Mouse (Mus musculus) midbrain, embryonic 14.5 days (tissue): ENCODE measurements at regions not wholly inside any gene's neighbourhood (a gene's known extent, or its start where the extent isn't known, plus 50 kb on each side); places are given as distances from the start of the nearest gene placed in this dataset.

ENCODE experiments used
- ATAC-seq: fragments of 200-750 bp; cut with Nextera tagmentation; 2 replicates; pipeline ENCODE4 v1.8.0; 2017; ENCODE audit warnings: moderate number of reproducible peaks, moderate library complexity; ENCODE audit not compliant: low FRiP score, low TSS enrichment
- DNase-seq: peaks from one replicate; pipeline ENCODE4 v3.0.0-alpha.2; 2015
- H3K27ac ChIP-seq: fragments of 300-500 bp; sonication (generic); replicated peaks from 2 replicates; pipeline ENCODE4 v1.5.1; 2014; ENCODE audit warnings: mild to moderate bottlenecking, low read depth, low read length, moderate library complexity
- H3K27me3 ChIP-seq: fragments of 300-500 bp; sonication (generic); 2 replicates; pipeline ENCODE4 v1.6.1; 2014; ENCODE audit warnings: low read length, control low read depth, mixed read lengths; ENCODE audit not compliant: control insufficient read depth, insufficient read depth
- H3K36me3 ChIP-seq: fragments of 300-500 bp; sonication (generic); 2 replicates; pipeline ENCODE4 v1.6.1; 2014; ENCODE audit warnings: low read length, control low read depth; ENCODE audit not compliant: control insufficient read depth, insufficient read depth
- H3K4me1 ChIP-seq: fragments of 300-500 bp; sonication (generic); 2 replicates; pipeline ENCODE4 v1.6.1; 2014; ENCODE audit warnings: mild to moderate bottlenecking, antibody characterized with exemption, low read length, control low read depth; ENCODE audit not compliant: control insufficient read depth, insufficient read depth
- H3K4me2 ChIP-seq: fragments of 300-500 bp; sonication (generic); 2 replicates; pipeline ENCODE4 v1.6.1; 2014; ENCODE audit warnings: mild to moderate bottlenecking, low read length, moderate library complexity
- H3K4me3 ChIP-seq: fragments of 300-500 bp; sonication (generic); replicated peaks from 2 replicates; pipeline ENCODE4 v1.5.1; 2014; ENCODE audit warnings: low read depth, low read length
- H3K9ac ChIP-seq: fragments of 300-500 bp; sonication (generic); replicated peaks from 2 replicates; pipeline ENCODE4 v1.6.1; 2014; ENCODE audit warnings: mild to moderate bottlenecking, low read length, moderate library complexity
- H3K9me3 ChIP-seq: fragments of 300-500 bp; sonication (generic); 2 replicates; pipeline ENCODE4 v1.6.1; 2016; ENCODE audit warnings: low read length, control low read depth, mixed read lengths; ENCODE audit not compliant: control insufficient read depth
- WGBS: fragments of 180-500 bp; shearing (Covaris S2); extraction: QIAGEN DNeasy Blood & Tissue Kit; methylation state at CpG from one replicate; pipeline ENCODE4 v1.1.7; 2014; 5-methylcytosine and 5-hydroxymethylcytosine counted together

- Histone ChIP-seq H3K9me3 (no peaks in the 10 kb centered on the region), H3K4me2 (no peak overlapping the region), H3K9ac (no peak overlapping the region), H3K4me1 (no peaks in the 10 kb centered on the region), H3K4me3 (no peak overlapping the region), H3K27me3 (no peaks in the 10 kb centered on the region), H3K36me3 (no peaks in the 10 kb centered on the region), H3K27ac (no peak overlapping the region)
- ATAC-seq, result no peak
- DNase-seq, result no peak
- WGBS, result 88% methylated on average over 4 of the region's 4 CpGs
These were observed 99.4 kb upstream of the Otud4 start for GRCm38 (mm10) chr8:79540053-79540452.

GRCm38 (mm10) chr8:79534271-79534889 is 105.0 kb upstream of the Otud4 start:
- H3K27me3 ChIP-seq, result no peaks in the 10 kb centered on the region
- H3K9ac ChIP-seq, result no peak overlapping the region
- ATAC-seq, result no peak
- 80% methylated on average over 12 of the region's 12 CpGs for WGBS
- no peak overlapping the region for H3K4me2 ChIP-seq
- H3K4me1 ChIP-seq, result no peaks in the 10 kb centered on the region
- H3K27ac ChIP-seq, result no peak overlapping the region
- no peaks in the 10 kb centered on the region for H3K9me3 ChIP-seq
- DNase-seq, result peak; percentile 3
- no peaks in the 10 kb centered on the region for H3K36me3 ChIP-seq
- H3K4me3 ChIP-seq, result no peak overlapping the region

- H3K9ac ChIP-seq, result no peak overlapping the region
- no peak overlapping the region for H3K4me3 ChIP-seq
- no peak overlapping the region for H3K4me2 ChIP-seq
- no peaks in the 10 kb centered on the region for H3K4me1 ChIP-seq
- no peak for ATAC-seq
- no peaks in the 10 kb centered on the region for H3K36me3 ChIP-seq
- no peaks in the 10 kb centered on the region for H3K9me3 ChIP-seq
- no peak overlapping the region for H3K27ac ChIP-seq
- 33% methylated on average over 4 of the region's 4 CpGs for WGBS
- no peaks in the 10 kb centered on the region for H3K27me3 ChIP-seq
- DNase-seq, result no peak
These were observed 109.9 kb upstream of the Otud4 start for GRCm38 (mm10) chr8:79529556-79529955.

- DNase-seq, result peak; percentile 40
- no peaks in the 10 kb centered on the region for H3K36me3 ChIP-seq
- H3K27ac ChIP-seq, result no peak overlapping the region
- H3K9me3 ChIP-seq, result no peaks in the 10 kb centered on the region
- H3K9ac ChIP-seq, result no peak overlapping the region
- no peak overlapping the region for H3K4me3 ChIP-seq
- ATAC-seq, result no peak
- no peaks in the 10 kb centered on the region for H3K4me1 ChIP-seq
- 68% methylated on average over 1 of the region's 1 CpGs for WGBS
- no peak overlapping the region for H3K4me2 ChIP-seq
- H3K27me3 ChIP-seq, result no peaks in the 10 kb centered on the region
These were observed 117.4 kb upstream of the Otud4 start for GRCm38 (mm10) chr8:79522040-79522439.

- no peak for ATAC-seq
- no peak overlapping the region for H3K9ac ChIP-seq
- no peak overlapping the region for H3K4me3 ChIP-seq
- H3K27me3 ChIP-seq, result no peaks in the 10 kb centered on the region
- DNase-seq, result no peak
- no peak overlapping the region for H3K27ac ChIP-seq
- no peak overlapping the region for H3K4me2 ChIP-seq
- H3K36me3 ChIP-seq, result no peaks in the 10 kb centered on the region
- WGBS, result 91% methylated on average over 4 of the region's 4 CpGs
- H3K9me3 ChIP-seq, result no peaks in the 10 kb centered on the region
- no peaks in the 10 kb centered on the region for H3K4me1 ChIP-seq
These were observed 119.6 kb upstream of the Smad1 start for GRCm38 (mm10) chr8:79518966-79519365.

- H3K9me3 ChIP-seq, result no peaks in the 10 kb centered on the region
- H3K4me1 ChIP-seq, result no peaks in the 10 kb centered on the region
- no peaks in the 10 kb centered on the region for H3K36me3 ChIP-seq
- 86% methylated on average over 6 of the region's 6 CpGs for WGBS
- H3K4me3 ChIP-seq, result no peak overlapping the region
- H3K4me2 ChIP-seq, result no peak overlapping the region
- H3K27me3 ChIP-seq, result no peaks in the 10 kb centered on the region
- H3K9ac ChIP-seq, result no peak overlapping the region
- ATAC-seq, result no peak
- no peak for DNase-seq
- no peak overlapping the region for H3K27ac ChIP-seq
These were observed 116.0 kb upstream of the Smad1 start for GRCm38 (mm10) chr8:79515282-79515783.

GRCm38 (mm10) chr8:79514655-79515278 is 115.4 kb upstream of the Smad1 start:
- 80% methylated on average over 4 of the region's 4 CpGs for WGBS
- no peak for ATAC-seq

GRCm38 (mm10) chr8:79508597-79508996 is 109.3 kb upstream of the Smad1 start:
- no peaks in the 10 kb centered on the region for H3K27me3 ChIP-seq
- no peak overlapping the region for H3K27ac ChIP-seq
- H3K4me1 ChIP-seq, result no peaks in the 10 kb centered on the region
- H3K4me3 ChIP-seq, result no peak overlapping the region
- H3K4me2 ChIP-seq, result no peak overlapping the region
- ATAC-seq (no peak), DNase-seq (no peak)
- WGBS, result 92% methylated on average over 3 of the region's 3 CpGs
- no peaks in the 10 kb centered on the region for H3K9me3 ChIP-seq
- H3K36me3 ChIP-seq, result no peaks in the 10 kb centered on the region
- no peak overlapping the region for H3K9ac ChIP-seq

More at GRCm38 (mm10) chr8:79514655-79515278, 115.4 kb upstream of the Smad1 start:
- Histone ChIP-seq H3K27ac (no peak overlapping the region), H3K9me3 (no peaks in the 10 kb centered on the region), H3K36me3 (no peaks in the 10 kb centered on the region), H3K4me1 (no peaks in the 10 kb centered on the region), H3K27me3 (no peaks in the 10 kb centered on the region), H3K4me2 (no peak overlapping the region), H3K4me3 (no peak overlapping the region), H3K9ac (no peak overlapping the region)
- no peak for DNase-seq

GRCm38 (mm10) chr8:79505381-79505780 is 106.1 kb upstream of the Smad1 start:
- WGBS, result 81% methylated on average over 5 of the region's 5 CpGs
- no peaks in the 10 kb centered on the region for H3K36me3 ChIP-seq
- no peak overlapping the region for H3K9ac ChIP-seq
- H3K4me3 ChIP-seq, result no peak overlapping the region
- no peak overlapping the region for H3K27ac ChIP-seq
- no peaks in the 10 kb centered on the region for H3K9me3 ChIP-seq
- no peak overlapping the region for H3K4me2 ChIP-seq
- no peaks in the 10 kb centered on the region for H3K4me1 ChIP-seq
- DNase-seq (no peak), ATAC-seq (no peak)
- no peaks in the 10 kb centered on the region for H3K27me3 ChIP-seq
